Mouse (Mus musculus) inflammation-experienced regulatory T-cells, adult 16 weeks (primary cell): Measurements from ENCODE around the gene Nmrk2. TPM values are rescaled to one million over a fixed set of nuclear protein-coding genes. Genes with fewer than 3 reads are reported as not detected.

Experiments
- polyA plus RNA-seq: library from polyadenylated mRNA; unstranded; fragments of 100-300 nt; shearing (Covaris generic); gene quantifications from one replicate; pipeline ENCODE4 v1.2.1, GENCODE M21; 2017

Gene Nmrk2
- polyA plus RNA-seq: 0.22 TPM

GRCm38 (mm10) chr10:81201807-81202758 lies at the start of gene Nmrk2:
TSS of gene Nmrk2 (minus strand) at chr10:81202051.

GRCm38 (mm10) chr10:81232580-81233225 lies 30.9 kb upstream of the Nmrk2 start, which contains the start of gene Zfr2:
TSS of gene Zfr2 (plus strand) at chr10:81233155.

GRCm38 (mm10) chr10:81230438-81231332 lies 28.8 kb upstream of the Nmrk2 start, which contains the start of gene Atcay:
TSS of gene Atcay (minus strand) at chr10:81230833.

GRCm38 (mm10) chr10:81183805-81184204 lies 18.0 kb downstream of the Nmrk2 start, which contains the start of gene 4930442H23Rik:
TSS of gene 4930442H23Rik (minus strand) at chr10:81183849.

GRCm38 (mm10) chr10:81182336-81183333 lies 19.2 kb downstream of the Nmrk2 start, which contains the start of gene Dapk3:
TSS of gene Dapk3 (plus strand) at chr10:81183005.

GRCm38 (mm10) chr10:81176466-81177271 lies 25.2 kb downstream of the Nmrk2 start, which contains the start of gene Eef2:
TSS of gene Eef2 (plus strand) at chr10:81176631.

GRCm38 (mm10) chr10:81167200-81168086 lies 34.4 kb downstream of the Nmrk2 start, which contains the start of gene Pias4:
TSS of gene Pias4 (minus strand) at chr10:81167923.

Other genes with a start within 250 kb of the Nmrk2 start
- gene Gng7, start 187.1 kb downstream of the Nmrk2 start, polyA plus RNA-seq: 0.09 TPM
- gene Diras1, start 176.4 kb downstream of the Nmrk2 start, polyA plus RNA-seq: not detected
- gene Slc39a3, start 164.6 kb downstream of the Nmrk2 start, polyA plus RNA-seq: 20.4 TPM
- gene Sgta, start 141.9 kb downstream of the Nmrk2 start, polyA plus RNA-seq: 124 TPM
- 17.8 TPM for gene Thop1, start 132.0 kb downstream of the Nmrk2 start, polyA plus RNA-seq
- gene Creb3l3, start 103.2 kb downstream of the Nmrk2 start, polyA plus RNA-seq: not detected
- 51.7 TPM for gene Map2k2, start 96.1 kb downstream of the Nmrk2 start, polyA plus RNA-seq
- gene Zbtb7a, start 66.8 kb downstream of the Nmrk2 start, polyA plus RNA-seq: 43.0 TPM
- gene Pias4, start 34.1 kb downstream of the Nmrk2 start, polyA plus RNA-seq: 51.7 TPM
- 783 TPM for gene Eef2, start 25.4 kb downstream of the Nmrk2 start, polyA plus RNA-seq
- gene Dapk3, start 19.0 kb downstream of the Nmrk2 start, polyA plus RNA-seq: 6.7 TPM
- gene 4930442H23Rik, start 18.2 kb downstream of the Nmrk2 start, polyA plus RNA-seq: not detected
- 10.3 TPM for gene Atcay, start 28.8 kb upstream of the Nmrk2 start, polyA plus RNA-seq
- gene Zfr2, start 31.1 kb upstream of the Nmrk2 start, polyA plus RNA-seq: 5.8 TPM
- 166 TPM for gene Matk, start 50.9 kb upstream of the Nmrk2 start, polyA plus RNA-seq
- gene Mrpl54, start 64.9 kb upstream of the Nmrk2 start, polyA plus RNA-seq: 109 TPM
- gene Apba3, start 64.9 kb upstream of the Nmrk2 start, polyA plus RNA-seq: 68.0 TPM
- gene Tjp3, start 89.5 kb upstream of the Nmrk2 start, polyA plus RNA-seq: 28.8 TPM
- gene Pip5k1c, start 90.9 kb upstream of the Nmrk2 start, polyA plus RNA-seq: 52.4 TPM
- gene Cactin, start 119.1 kb upstream of the Nmrk2 start, polyA plus RNA-seq: 39.4 TPM
- 67.8 TPM for gene Tbxa2r, start 126.7 kb upstream of the Nmrk2 start, polyA plus RNA-seq
- gene Gipc3, start 141.2 kb upstream of the Nmrk2 start, polyA plus RNA-seq: 0.16 TPM
- 36.0 TPM for gene Hmg20b, start 148.4 kb upstream of the Nmrk2 start, polyA plus RNA-seq
- 1.9 TPM for gene Mfsd12, start 155.4 kb upstream of the Nmrk2 start, polyA plus RNA-seq
- 1.8 TPM for gene 4930404N11Rik, start 163.8 kb upstream of the Nmrk2 start, polyA plus RNA-seq
- 27.4 TPM for gene Fzr1, start 176.5 kb upstream of the Nmrk2 start, polyA plus RNA-seq
- gene Dohh, start 182.4 kb upstream of the Nmrk2 start, polyA plus RNA-seq: 52.8 TPM
- 6.0 TPM for gene Gm48551, start 182.4 kb upstream of the Nmrk2 start, polyA plus RNA-seq
- gene Gm48552, start 187.0 kb upstream of the Nmrk2 start, polyA plus RNA-seq: 1.4 TPM
- 7.1 TPM for gene Smim24, start 191.0 kb upstream of the Nmrk2 start, polyA plus RNA-seq